Mouse (Mus musculus) central nervous system, embryonic 18 days (tissue): ENCODE data around the gene Olfr1196. TPM values are rescaled to one million over a fixed set of nuclear protein-coding genes. Genes with fewer than 3 reads are reported as not detected.

Experiments
- polyA plus RNA-seq: library from polyadenylated mRNA; depleted of rRNA; stranded (reverse); fragments of >200 nt; gene quantifications from 2 replicates; pipeline ENCODE4 v1.2.3, GENCODE M21; 2012; rRNA removed

Gene Olfr1196
- not detected in 2 replicates for polyA plus RNA-seq

GRCm38 (mm10) chr2:88704497-88704896, at the start of gene Olfr1196:
Olfr1196 (minus strand) TSS chr2:88704597.

GRCm38 (mm10) chr2:88751270-88751669, 46.9 kb upstream of the Olfr1196 start, which contains the start of gene Olfr1198:
Olfr1198 (minus strand) TSS chr2:88751370.

GRCm38 (mm10) chr2:88732266-88732665, 27.9 kb upstream of the Olfr1196 start, which contains the start of gene Olfr1197:
Olfr1197 (minus strand) TSS chr2:88732366.

GRCm38 (mm10) chr2:88689087-88689486, 15.3 kb downstream of the Olfr1196 start, which contains the start of gene Olfr1195:
Olfr1195 (minus strand) TSS chr2:88689187.

GRCm38 (mm10) chr2:88675328-88675727, 29.1 kb downstream of the Olfr1196 start, which contains the start of gene Olfr1193:
Olfr1193 (plus strand) TSS chr2:88675628.

GRCm38 (mm10) chr2:88648209-88648608, 56.2 kb downstream of the Olfr1196 start, which contains the start of gene Olfr1192-ps1:
Olfr1192-ps1 (plus strand) TSS chr2:88648509.

Other genes starting within 250 kb of the Olfr1196 start
- not detected in 2 replicates for gene Olfr1183, start 249.7 kb downstream of the Olfr1196 start, polyA plus RNA-seq
- not detected in 2 replicates for gene Olfr1184, start 221.0 kb downstream of the Olfr1196 start, polyA plus RNA-seq
- not detected in 2 replicates for gene Olfr1185-ps1, start 211.3 kb downstream of the Olfr1196 start, polyA plus RNA-seq
- gene Olfr1186, start 186.0 kb downstream of the Olfr1196 start, polyA plus RNA-seq, result not detected in 2 replicates
- gene Olfr1188, start 147.7 kb downstream of the Olfr1196 start, polyA plus RNA-seq, result not detected in 2 replicates
- not detected in 2 replicates for gene Olfr1189, start 118.1 kb downstream of the Olfr1196 start, polyA plus RNA-seq
- gene Olfr1191-ps1, start 64.1 kb downstream of the Olfr1196 start, polyA plus RNA-seq, result not detected in 2 replicates
- not detected in 2 replicates for gene Olfr1192-ps1, start 56.1 kb downstream of the Olfr1196 start, polyA plus RNA-seq
- gene Olfr1193, start 29.0 kb downstream of the Olfr1196 start, polyA plus RNA-seq, result not detected in 2 replicates
- not detected in 2 replicates for gene Olfr1195, start 15.4 kb downstream of the Olfr1196 start, polyA plus RNA-seq
- gene Olfr1197, start 27.8 kb upstream of the Olfr1196 start, polyA plus RNA-seq, result not detected in 2 replicates
- gene Olfr1198, start 46.8 kb upstream of the Olfr1196 start, polyA plus RNA-seq, result not detected in 2 replicates
- not detected in 2 replicates for gene Olfr1199, start 55.9 kb upstream of the Olfr1196 start, polyA plus RNA-seq
- gene Olfr1200, start 65.9 kb upstream of the Olfr1196 start, polyA plus RNA-seq, result not detected in 2 replicates
- gene Olfr1201, start 88.4 kb upstream of the Olfr1196 start, polyA plus RNA-seq, result not detected in 2 replicates
- not detected in 2 replicates for gene Olfr1202, start 109.9 kb upstream of the Olfr1196 start, polyA plus RNA-seq
- gene Olfr1205, start 125.1 kb upstream of the Olfr1196 start, polyA plus RNA-seq, result not detected in 2 replicates
- gene Olfr1204, start 144.7 kb upstream of the Olfr1196 start, polyA plus RNA-seq, result not detected in 2 replicates
- not detected in 2 replicates for gene Olfr1206, start 158.6 kb upstream of the Olfr1196 start, polyA plus RNA-seq
- not detected in 2 replicates for gene Olfr1208, start 197.7 kb upstream of the Olfr1196 start, polyA plus RNA-seq
- not detected in 2 replicates for gene Olfr1209, start 210.6 kb upstream of the Olfr1196 start, polyA plus RNA-seq
- gene Olfr1211, start 233.5 kb upstream of the Olfr1196 start, polyA plus RNA-seq, result not detected in 2 replicates
- not detected in 2 replicates for gene Olfr1212, start 249.4 kb upstream of the Olfr1196 start, polyA plus RNA-seq